Mouse (Mus musculus) megakaryocyte, adult 5-6 weeks (primary cell): ENCODE data around the gene P4hb. TPM values are rescaled to one million over a fixed set of nuclear protein-coding genes. Genes with fewer than 3 reads are reported as not detected.
"Not testable (repeated sequence)": the region's sequence is repeated elsewhere in the genome, so short reads cannot be mapped to it uniquely, and the experiment has no call there.

ENCODE experiments used
- ATAC-seq: 2 replicates; pipeline ENCODE4 v1.8.0; 2016; ENCODE audit warnings: mild to moderate bottlenecking, inconsistent platforms; ENCODE audit not compliant: poor library complexity, severe bottlenecking
- total RNA-seq, 2 experiments: library from RNA; stranded (forward) in 1 of 2; stranded (reverse) in 1 of 2; fragments of 153-499, 151-499 nt in 1 of 2; fragments of 221-1000, 200-1000 nt in 1 of 2; gene quantifications; 2 replicates each; pipeline versions ENCODE4 v1.2.3 to v1.2.4; 2015 to 2017

The P4hb gene
- total RNA-seq, 2 experiments from 2014 or later = 325 to 587 TPM

DNA sequence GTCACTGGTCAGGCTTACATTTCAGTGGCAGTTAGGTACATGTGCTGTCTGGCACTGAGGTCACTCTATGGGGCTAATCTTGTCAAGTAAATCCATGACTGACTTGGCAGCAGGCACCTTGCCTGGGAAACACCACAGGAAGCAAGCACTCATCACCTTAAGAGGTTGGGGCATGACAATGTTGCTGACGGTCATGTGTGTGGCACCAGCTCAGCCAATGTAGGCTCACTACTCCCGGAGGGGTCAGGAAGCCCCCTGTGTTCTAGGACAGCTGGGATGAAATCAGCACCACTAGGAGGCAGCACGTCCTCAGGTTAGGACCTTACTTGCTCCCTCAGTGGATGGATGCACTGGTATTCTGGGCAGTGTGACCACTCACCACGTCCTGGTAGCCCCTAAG is 31.1 kb downstream of the P4hb start:
- ATAC-seq = no peak

DNA sequence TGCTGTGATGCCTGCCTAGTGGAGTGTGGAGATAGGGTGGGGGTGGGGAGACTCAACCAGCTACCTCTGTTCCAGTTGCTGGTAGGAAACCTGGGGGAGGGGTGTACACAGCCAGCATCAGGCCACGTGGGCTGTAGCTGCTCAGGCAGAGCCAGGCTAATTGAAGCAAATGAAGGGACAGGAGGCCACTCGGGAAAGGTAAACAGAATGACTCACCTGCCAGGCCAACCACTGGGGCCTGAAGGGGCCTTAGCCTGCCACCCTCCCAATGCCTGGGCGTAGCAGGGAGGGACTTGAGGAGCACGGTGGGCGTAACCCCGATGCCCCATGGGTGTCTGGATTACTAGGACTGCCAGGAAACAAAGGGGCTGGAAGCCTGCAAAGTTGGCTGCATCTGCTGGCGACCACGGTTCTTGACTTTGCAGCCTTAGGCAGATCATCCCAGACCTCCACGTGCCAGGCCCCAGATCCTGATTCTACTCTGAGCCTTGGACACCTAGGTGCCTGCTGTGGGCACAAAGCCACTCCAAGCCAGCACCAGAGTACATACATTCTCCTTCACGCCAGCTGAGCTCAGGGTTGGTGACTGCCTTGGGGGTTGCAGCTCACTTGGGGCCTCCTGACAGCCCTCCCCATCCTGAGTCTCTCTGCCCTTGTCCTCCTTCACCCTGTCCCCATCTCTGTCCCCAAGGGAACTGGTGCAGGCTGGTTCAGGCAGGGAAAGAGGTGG is 33.6 kb downstream of the P4hb start:
- ATAC-seq = no peak

DNA sequence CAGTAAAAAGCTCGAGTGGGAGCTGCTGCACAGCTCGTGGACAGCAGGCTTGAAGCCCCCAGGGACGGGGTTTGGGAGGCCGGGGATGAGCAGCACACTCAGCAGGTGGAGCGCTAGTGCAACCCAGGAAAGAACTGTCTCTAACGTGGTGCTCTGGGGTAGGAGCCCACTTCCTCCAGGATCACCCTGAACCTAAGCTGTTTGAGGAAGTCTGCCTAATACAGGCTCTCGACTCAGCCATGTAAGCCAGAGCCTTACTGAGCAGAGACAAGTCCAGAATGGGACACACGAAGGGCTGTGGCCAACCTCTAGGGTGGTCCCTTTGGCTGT is 34.1 kb downstream of the P4hb start:
- peak; percentile 74 for ATAC-seq

DNA sequence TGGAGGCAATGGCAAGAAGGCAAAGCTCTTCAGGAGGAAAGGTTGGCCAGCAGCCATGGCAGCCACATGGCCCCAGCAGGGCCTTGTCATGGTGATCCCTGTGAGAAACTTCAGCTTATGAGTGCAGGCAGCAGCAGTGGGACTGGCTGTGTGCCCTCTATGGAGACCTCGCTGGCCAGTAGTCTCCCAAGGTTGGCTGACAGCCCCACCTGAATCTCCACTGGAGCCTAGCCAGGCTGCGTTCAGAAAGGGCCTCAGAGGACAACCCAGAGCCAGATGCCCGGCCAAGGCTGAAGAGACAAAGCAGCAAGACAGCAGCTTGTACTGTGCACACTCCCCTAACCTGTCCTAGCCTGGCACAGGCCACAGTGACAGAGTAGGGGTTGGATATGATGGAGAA is 34.6 kb downstream of the P4hb start:
- no peak for ATAC-seq

DNA sequence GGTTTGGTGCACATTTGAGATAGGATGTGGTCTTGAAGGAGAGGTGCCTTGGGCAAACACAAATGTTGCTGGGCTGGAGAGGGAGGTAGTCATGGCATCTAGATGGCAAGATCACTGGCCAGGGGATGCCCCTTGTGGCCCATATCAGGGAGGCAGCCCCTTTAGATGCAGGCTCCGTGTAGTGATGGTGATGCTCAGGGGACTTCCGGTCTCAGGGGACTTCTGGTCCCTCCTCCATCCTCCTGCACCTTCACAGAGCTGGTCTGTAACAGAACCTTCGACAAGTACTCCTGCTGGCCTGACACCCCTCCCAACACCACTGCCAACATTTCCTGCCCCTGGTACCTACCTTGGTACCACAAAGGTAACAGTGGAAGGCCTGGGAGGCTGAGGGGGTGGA is 37.2 kb downstream of the P4hb start:
- ATAC-seq = no peak

DNA sequence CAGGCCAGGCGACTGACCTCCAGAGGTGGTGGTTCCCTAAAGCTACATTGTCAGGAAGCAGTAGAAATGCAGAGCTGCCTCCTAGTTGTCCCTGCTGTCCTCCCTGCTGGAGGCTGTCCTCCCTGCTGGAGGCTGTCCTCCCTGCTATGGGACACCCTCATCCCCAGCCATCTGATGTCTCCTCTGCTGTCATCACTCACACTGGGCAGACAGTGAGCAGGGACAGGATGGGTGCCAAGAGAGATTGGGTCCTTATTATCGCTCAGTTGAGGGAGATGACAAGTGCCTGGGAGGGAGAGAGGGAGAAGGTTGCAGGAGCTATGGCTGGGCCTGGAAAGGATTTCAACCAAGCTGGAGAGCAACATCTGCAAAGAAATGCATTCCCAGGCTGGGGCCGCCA is 37.9 kb downstream of the P4hb start:
- no peak for ATAC-seq

DNA sequence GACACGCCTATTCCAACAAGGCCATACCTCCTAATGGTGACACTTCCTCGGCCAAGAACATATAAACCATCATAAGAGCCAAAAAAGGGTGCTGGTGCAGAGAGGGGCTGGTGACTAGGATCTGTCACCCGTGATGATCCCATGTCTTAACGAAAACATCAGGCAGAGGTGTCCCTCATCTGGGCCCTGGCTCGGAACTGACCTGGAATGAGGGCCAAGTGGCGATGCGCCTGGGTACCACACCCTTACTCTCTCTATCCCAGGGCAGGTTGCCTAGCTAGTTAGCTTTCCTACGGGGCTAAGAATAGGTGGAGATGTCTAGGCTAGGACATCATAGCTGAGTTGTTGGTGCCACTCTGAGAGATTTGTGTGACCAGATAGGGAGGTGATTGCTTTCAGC is 39.0 kb downstream of the P4hb start:
- no peak for ATAC-seq

DNA sequence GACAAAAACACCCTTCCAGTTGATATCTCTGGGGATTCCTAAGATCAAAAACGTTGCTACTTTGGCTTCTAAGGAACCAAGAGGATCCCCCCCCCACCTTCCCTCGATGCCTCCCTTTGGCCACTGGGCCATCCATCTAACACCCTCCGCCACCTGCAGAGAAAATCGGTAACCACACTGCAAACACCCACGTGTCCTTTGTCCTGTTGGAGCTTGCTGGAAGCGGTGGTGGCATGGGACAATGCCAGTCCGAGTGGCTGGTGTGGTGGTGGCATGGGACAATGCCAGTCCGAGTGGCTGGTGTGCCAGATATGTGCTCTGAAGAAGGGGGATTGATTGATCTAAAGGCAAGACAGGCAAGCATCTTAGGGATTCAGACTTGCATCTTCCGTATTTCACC is 41.4 kb downstream of the P4hb start:
- no peak for ATAC-seq

DNA sequence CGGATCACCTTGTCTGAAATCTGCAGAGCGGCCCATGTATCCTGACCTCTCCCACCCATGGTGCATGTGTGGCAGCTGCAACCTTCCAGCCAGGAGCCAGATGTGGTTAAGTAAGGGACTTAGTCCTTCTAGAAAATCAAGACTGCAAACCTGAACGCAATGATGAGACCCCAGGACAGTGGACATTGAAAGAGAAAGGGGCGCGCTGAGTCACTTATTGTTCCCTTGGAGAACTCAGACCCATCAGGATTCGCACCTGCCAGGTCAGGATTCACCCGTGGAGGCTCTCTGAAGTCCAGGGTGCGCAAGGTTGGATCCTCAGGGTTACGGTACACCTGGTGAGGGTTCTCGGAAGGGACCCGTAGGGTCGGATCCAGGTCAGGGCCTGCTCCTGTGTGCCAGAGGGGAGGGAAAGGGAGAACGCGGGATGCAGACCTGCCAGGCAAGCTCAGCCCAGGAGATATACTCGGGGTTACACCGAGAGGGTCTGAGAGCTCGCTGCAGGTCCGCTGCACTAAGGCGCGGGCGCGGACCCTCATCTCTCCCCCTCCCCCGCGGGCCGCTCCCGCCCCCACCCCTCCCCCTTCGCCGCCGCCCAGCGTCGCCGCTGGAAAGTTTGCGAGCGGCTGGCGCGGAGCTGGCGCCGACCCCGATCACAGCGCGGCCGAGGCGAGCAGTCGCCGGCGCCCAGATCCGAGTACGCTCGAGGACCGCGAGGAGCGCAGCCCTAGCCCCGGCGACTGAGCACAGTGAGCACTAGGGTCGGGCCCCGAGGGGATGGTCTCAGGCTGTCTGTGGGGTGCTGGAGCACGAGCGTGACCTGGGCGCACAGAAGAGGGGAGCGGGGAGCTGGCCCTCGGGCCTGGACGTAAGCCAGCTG is 42.7 kb downstream of the P4hb start, which contains the start of gene Gcgr:
TSS of gene Gcgr (plus strand) at position 615 of the 880 bp plus-strand sequence.
- ATAC-seq = 0 out of 2 replicates have a peak, but pooled peaks have one; percentile 28

DNA sequence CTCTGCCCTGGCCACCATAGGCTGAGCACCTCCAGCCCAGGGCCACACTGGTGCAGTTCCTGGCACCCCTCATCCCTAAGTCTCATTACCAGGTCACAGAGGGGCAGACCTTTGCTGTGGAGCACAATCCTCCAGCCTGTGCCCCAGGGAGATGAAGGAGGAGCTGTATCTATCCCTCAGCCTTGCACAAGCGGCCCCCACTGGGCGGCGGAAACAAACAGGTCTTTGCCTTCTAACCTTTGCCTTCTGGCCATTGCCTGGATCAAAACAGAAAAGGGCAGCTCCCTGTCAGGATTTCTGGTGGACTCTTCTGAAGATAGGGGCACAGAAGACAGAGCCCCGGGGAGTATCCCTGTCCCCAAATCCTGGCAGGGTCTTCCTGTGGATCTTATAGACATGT is 44.1 kb downstream of the P4hb start:
- ATAC-seq = no peak

DNA sequence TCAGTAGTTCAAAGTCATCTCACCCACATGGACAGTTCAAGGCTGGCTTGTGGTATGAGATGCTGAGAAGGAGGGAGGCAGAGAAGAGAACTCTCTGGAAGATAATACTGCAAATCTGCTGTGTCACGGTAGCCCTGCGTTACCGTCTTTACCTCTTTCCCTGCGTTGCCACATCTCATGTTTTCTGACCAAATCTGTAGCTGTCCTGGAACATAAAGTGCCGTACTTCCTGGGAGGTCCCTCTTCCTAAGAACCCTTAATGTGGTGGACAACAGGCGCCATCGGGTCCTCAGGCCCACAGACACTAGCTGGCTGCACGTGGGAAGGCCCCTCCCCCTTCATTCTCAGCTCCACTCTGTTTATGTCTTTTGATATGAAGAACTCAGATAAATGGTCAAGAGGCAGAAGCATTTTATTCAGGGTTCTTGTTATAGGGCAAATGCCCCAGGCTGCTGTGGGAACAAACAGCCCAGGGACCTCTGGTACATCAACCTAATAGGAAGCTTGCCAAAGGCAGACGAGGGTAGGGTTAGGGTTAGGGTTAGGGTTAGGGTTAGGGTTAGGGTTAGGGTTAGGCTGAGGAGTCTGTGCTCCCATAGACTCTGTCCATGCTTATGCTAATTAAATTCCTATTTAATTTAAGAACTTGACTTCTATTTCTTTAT is 45.2 kb downstream of the P4hb start:
- ATAC-seq = no peak

DNA sequence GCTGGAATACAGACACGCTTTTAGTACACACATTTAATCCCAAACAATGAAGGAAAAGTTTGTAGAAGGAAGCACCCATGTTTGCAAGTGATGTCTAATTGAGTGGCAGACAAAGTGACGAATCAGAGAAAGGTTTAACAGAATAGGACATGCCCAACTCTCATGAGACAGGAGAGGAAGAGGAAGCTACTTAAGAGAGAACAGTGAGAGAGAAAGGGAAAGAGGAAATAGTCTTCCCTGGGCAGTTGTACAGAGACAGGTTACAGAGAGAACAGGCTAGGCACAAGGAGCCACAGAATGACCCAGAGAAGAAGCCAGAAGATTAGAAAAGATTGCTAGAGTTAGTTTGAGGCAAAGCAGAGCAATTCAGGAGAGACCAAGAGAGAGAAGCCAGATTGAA is 47.1 kb downstream of the P4hb start:
- peak; percentile 96 for ATAC-seq

DNA sequence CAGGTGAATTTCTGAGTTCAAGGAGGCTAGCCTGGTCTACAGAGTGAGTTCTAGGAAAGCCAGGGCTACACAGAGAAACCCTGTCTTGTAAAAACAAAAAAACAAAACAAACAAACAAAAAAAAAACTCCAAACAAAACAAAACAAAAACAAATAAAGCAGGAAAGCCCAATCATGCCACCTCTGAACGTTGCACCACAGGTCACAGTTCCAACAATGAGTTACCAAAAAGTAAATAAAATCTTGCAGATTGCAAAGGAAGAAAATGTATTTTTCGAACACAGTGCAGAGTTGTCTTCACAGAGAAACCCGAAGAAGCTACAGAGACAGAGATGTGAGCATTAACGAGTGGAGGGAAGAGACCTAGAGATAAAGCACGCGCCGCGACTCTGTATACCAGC is 50.5 kb downstream of the P4hb start:
- no peak for ATAC-seq

DNA sequence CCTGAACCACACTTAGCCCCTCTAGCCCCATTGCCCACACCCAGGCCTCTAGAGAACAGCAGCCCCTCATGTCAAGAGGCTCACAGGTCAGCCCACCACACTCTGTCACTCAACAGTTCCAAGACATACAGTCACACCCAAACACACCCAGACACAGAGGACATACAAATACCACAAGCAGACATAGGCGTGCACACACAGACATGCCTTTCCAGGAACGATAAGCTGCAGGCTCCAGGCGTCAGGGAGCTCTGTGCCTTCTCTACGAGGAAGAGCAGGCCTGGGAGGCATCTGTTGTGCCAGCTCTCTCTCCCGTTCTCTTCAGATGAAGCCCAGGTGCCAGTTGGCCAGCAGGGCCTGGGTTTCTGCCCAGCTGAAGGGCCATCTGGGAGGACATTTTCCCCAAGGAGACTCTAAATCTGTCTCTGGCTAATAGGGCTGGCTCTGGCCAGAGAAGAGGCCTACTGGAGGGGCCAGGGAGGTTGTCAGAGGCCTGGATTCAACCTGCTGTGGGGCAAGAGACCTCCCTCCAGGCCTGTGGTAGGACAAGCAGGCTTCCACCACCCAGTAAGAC is 52.0 kb downstream of the P4hb start:
- no peak for ATAC-seq

DNA sequence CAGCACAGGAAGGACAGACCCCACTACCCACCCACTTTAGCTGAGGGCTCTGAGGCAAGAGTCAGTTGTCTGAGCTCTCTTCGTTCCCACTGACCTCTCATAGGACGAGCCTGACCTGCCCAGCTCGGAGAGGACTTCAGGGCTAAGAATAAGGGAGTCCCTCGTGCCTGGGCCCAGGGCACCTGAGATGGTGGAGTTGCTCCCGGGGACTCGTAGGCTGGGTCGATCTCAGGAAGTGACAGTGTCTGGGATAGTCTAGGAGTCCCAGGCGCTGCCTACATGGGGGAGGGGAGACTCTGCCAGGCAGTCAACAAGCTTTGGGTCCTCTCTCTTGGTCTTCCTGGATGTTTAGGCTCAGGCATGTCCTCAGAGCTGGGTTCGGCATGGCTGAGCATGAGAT is 52.6 kb downstream of the P4hb start:
- ATAC-seq = no peak

DNA sequence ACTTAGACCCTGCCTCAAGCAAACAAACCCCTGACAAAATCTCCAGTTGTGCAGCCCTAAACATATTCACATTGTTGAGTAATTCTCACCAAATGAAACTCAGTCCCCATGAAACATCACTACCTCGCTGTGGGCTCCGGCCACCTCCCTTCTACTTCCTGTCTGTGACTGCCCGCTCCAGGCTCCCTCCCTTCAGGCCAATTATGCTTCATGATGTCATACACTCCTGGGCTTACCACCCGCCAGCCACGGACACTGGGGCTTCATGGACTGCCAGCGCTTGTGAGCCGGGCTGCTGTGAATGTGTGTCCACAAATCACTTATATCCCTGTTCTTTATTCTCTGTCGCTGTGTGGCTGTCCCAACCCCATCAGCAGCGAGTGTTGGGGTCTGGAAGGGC is 53.3 kb downstream of the P4hb start:
- peak; percentile 77 for ATAC-seq

DNA sequence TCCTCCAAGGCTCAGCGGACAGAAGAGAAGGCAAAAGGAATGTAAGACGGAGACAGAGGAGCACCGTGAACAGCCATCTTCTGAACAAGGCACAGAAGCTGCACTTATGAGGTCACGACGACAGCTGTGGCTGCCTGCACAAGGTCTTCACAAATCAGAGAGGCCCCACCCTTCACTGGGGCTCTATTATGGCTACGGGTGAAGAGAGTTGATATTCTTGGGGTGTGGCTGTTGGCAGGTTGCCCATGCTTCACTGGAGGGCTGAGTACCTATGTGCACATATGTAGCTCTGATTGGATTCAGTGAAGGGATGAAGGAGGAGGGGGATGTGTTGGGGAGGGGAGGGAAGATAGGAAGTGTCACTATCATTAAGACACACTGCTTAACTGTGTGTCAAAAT is 54.5 kb downstream of the P4hb start:
- ATAC-seq = no peak

DNA sequence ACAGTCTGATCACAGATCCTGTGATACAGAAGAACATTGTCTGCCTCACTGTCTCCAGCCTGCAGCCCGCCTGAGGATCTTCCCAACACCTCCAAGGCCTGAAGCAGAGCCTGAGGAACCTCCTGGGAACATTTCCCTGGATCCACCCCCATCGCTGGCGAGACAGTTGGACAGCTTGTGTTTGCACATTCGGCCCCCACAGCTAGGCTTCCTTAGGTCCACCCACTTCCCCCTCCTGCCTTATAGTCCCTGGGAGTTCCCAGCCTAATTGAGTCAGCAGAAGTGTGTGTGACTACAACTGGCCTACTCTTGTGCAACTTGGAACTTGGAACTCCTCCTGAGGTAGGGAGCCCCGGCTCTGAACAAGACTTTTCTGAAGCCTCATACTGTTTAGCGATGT is 55.0 kb downstream of the P4hb start:
- ATAC-seq = peak; percentile 71

DNA sequence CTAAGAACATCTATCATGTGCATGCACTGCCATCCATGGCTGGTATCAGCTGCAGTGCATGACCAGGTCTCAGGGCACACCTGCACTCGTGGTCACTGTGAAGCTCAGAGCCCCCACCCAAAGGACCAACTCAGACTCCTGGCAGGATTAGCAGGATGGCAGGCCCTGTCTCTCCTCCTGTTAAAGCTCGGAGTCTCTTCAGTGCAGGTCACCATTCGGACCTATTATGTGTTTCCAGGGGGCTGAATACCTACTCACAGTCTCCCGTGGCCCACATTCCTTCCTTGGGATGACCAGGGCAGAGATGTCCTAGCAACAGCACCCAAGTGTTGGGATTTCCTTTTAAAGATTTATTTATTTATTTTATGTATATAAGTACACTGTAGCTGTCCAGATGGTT is 55.9 kb downstream of the P4hb start:
- no peak for ATAC-seq

DNA sequence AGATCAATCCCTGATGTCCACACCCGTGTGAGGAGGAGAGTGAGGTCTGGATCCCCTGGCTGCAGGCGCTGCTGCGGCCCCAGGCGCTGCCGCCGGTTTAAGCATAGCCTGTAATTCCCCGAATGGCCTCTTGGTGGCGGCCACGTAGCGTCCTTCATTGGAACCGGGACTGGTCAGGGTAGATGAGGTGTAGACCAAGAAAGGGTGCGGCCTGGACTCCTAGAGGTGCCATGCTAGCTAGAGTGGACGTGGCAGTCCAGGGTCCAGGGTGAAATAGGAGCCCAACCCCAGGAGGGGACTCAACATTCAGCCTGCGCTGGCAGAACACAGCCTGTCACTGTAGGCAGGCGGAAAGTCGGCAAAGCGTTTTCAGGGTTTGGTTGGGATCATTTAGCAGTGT is 57.4 kb downstream of the P4hb start:
- peak; percentile 79 for ATAC-seq

DNA sequence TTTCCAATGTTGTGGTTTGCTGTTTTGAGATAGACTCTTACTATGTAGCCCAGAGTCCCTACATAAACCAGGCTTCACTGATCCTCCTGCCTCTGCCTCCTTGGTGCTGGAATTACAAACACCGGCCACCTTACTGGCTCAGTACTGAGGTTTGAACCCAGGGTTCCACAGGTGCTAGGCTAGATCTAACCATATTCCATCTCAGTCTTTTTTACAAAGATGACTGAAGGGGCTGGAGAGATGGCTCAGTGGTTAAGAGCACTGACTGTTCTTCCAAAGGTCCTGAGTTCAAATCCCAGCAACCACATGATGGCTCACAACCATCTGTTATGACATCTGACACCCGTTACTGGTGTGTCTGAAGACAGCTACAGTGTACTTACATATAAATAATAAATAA is 58.8 kb downstream of the P4hb start:
- not testable (repeated sequence) for ATAC-seq
